Mouse (Mus musculus): Measurements from ENCODE around the gene Olfr1143. TPM values are rescaled to one million over a fixed set of nuclear protein-coding genes. Genes with fewer than 3 reads are reported as not detected.

Gene Olfr1143
- polyA plus RNA-seq (2014; fragmentation: Illumina TruSeq; extraction: RNeasy Lipid Tissue Mini Kit (QIAGEN cat#74804); ENCODE audit: low read depth, low replicate concordance) = not detected

GRCm38 (mm10) chr2:87800292-87800691, at the start of gene Olfr1143:
Gene Olfr1143, plus strand, starts transcription at chr2:87800592.

GRCm38 (mm10) chr2:87753891-87754290, 46.5 kb upstream of the Olfr1143 start, which contains the start of gene Olfr1141:
Gene Olfr1141, minus strand, starts transcription at chr2:87753991.

GRCm38 (mm10) chr2:87779183-87779582, 21.2 kb upstream of the Olfr1143 start, which contains the start of gene Olfr152:
Gene Olfr152, plus strand, starts transcription at chr2:87779483.

GRCm38 (mm10) chr2:87809522-87809921, 9.1 kb downstream of the Olfr1143 start, which contains the start of gene Olfr1145:
Gene Olfr1145, plus strand, starts transcription at chr2:87809822.

GRCm38 (mm10) chr2:87830233-87830632, 29.8 kb downstream of the Olfr1143 start, which contains the start of gene Olfr1148:
Gene Olfr1148, plus strand, starts transcription at chr2:87830533.

GRCm38 (mm10) chr2:87843693-87844092, 43.3 kb downstream of the Olfr1143 start, which contains the start of gene Olfr1150-ps1:
Gene Olfr1150-ps1, plus strand, starts transcription at chr2:87843993.

Other genes with a start within 250 kb of the Olfr1143 start
- gene Olfr1129, start 226.7 kb upstream of the Olfr1143 start, polyA plus RNA-seq (2014; fragmentation: Illumina TruSeq; extraction: RNeasy Lipid Tissue Mini Kit (QIAGEN cat#74804); ENCODE audit: low read depth, low replicate concordance) = not detected
- gene Olfr1130, start 194.4 kb upstream of the Olfr1143 start, polyA plus RNA-seq (2014; fragmentation: Illumina TruSeq; extraction: RNeasy Lipid Tissue Mini Kit (QIAGEN cat#74804); ENCODE audit: low read depth, low replicate concordance) = not detected
- not detected for gene Olfr1131, start 173.5 kb upstream of the Olfr1143 start, polyA plus RNA-seq (2014; fragmentation: Illumina TruSeq; extraction: RNeasy Lipid Tissue Mini Kit (QIAGEN cat#74804); ENCODE audit: low read depth, low replicate concordance)
- gene Olfr1132, start 163.1 kb upstream of the Olfr1143 start, polyA plus RNA-seq (2014; fragmentation: Illumina TruSeq; extraction: RNeasy Lipid Tissue Mini Kit (QIAGEN cat#74804); ENCODE audit: low read depth, low replicate concordance) = not detected
- gene Olfr1133, start 153.2 kb upstream of the Olfr1143 start, polyA plus RNA-seq (2014; fragmentation: Illumina TruSeq; extraction: RNeasy Lipid Tissue Mini Kit (QIAGEN cat#74804); ENCODE audit: low read depth, low replicate concordance) = not detected
- gene Olfr1134, start 142.1 kb upstream of the Olfr1143 start, polyA plus RNA-seq (2014; fragmentation: Illumina TruSeq; extraction: RNeasy Lipid Tissue Mini Kit (QIAGEN cat#74804); ENCODE audit: low read depth, low replicate concordance) = not detected
- gene Olfr1135, start 126.9 kb upstream of the Olfr1143 start, polyA plus RNA-seq (2014; fragmentation: Illumina TruSeq; extraction: RNeasy Lipid Tissue Mini Kit (QIAGEN cat#74804); ENCODE audit: low read depth, low replicate concordance) = not detected
- gene Olfr1136, start 106.6 kb upstream of the Olfr1143 start, polyA plus RNA-seq (2014; fragmentation: Illumina TruSeq; extraction: RNeasy Lipid Tissue Mini Kit (QIAGEN cat#74804); ENCODE audit: low read depth, low replicate concordance) = not detected
- gene Olfr1137, start 87.4 kb upstream of the Olfr1143 start, polyA plus RNA-seq (2014; fragmentation: Illumina TruSeq; extraction: RNeasy Lipid Tissue Mini Kit (QIAGEN cat#74804); ENCODE audit: low read depth, low replicate concordance) = not detected
- gene Olfr1138, start 60.6 kb upstream of the Olfr1143 start, polyA plus RNA-seq (2014; fragmentation: Illumina TruSeq; extraction: RNeasy Lipid Tissue Mini Kit (QIAGEN cat#74804); ENCODE audit: low read depth, low replicate concordance) = not detected
- gene Olfr1140, start 56.8 kb upstream of the Olfr1143 start, polyA plus RNA-seq (2014; fragmentation: Illumina TruSeq; extraction: RNeasy Lipid Tissue Mini Kit (QIAGEN cat#74804); ENCODE audit: low read depth, low replicate concordance) = not detected
- gene Olfr1141, start 46.6 kb upstream of the Olfr1143 start, polyA plus RNA-seq (2014; fragmentation: Illumina TruSeq; extraction: RNeasy Lipid Tissue Mini Kit (QIAGEN cat#74804); ENCODE audit: low read depth, low replicate concordance) = not detected
- not detected for gene Olfr152, start 21.1 kb upstream of the Olfr1143 start, polyA plus RNA-seq (2014; fragmentation: Illumina TruSeq; extraction: RNeasy Lipid Tissue Mini Kit (QIAGEN cat#74804); ENCODE audit: low read depth, low replicate concordance)
- gene Olfr1145, start 9.2 kb downstream of the Olfr1143 start, polyA plus RNA-seq (2014; fragmentation: Illumina TruSeq; extraction: RNeasy Lipid Tissue Mini Kit (QIAGEN cat#74804); ENCODE audit: low read depth, low replicate concordance) = not detected
- not detected for gene Olfr1148, start 29.9 kb downstream of the Olfr1143 start, polyA plus RNA-seq (2014; fragmentation: Illumina TruSeq; extraction: RNeasy Lipid Tissue Mini Kit (QIAGEN cat#74804); ENCODE audit: low read depth, low replicate concordance)
- gene Olfr1150-ps1, start 43.4 kb downstream of the Olfr1143 start, polyA plus RNA-seq (2014; fragmentation: Illumina TruSeq; extraction: RNeasy Lipid Tissue Mini Kit (QIAGEN cat#74804); ENCODE audit: low read depth, low replicate concordance) = not detected
- not detected for gene Olfr1151, start 55.3 kb downstream of the Olfr1143 start, polyA plus RNA-seq (2014; fragmentation: Illumina TruSeq; extraction: RNeasy Lipid Tissue Mini Kit (QIAGEN cat#74804); ENCODE audit: low read depth, low replicate concordance)
- gene Olfr1152, start 65.9 kb downstream of the Olfr1143 start, polyA plus RNA-seq (2014; fragmentation: Illumina TruSeq; extraction: RNeasy Lipid Tissue Mini Kit (QIAGEN cat#74804); ENCODE audit: low read depth, low replicate concordance) = not detected
- gene Olfr1153, start 94.4 kb downstream of the Olfr1143 start, polyA plus RNA-seq (2014; fragmentation: Illumina TruSeq; extraction: RNeasy Lipid Tissue Mini Kit (QIAGEN cat#74804); ENCODE audit: low read depth, low replicate concordance) = not detected
- gene Olfr1154, start 104.6 kb downstream of the Olfr1143 start, polyA plus RNA-seq (2014; fragmentation: Illumina TruSeq; extraction: RNeasy Lipid Tissue Mini Kit (QIAGEN cat#74804); ENCODE audit: low read depth, low replicate concordance) = not detected
- not detected for gene Olfr1155, start 144.5 kb downstream of the Olfr1143 start, polyA plus RNA-seq (2014; fragmentation: Illumina TruSeq; extraction: RNeasy Lipid Tissue Mini Kit (QIAGEN cat#74804); ENCODE audit: low read depth, low replicate concordance)
- not detected for gene Olfr1156, start 152.5 kb downstream of the Olfr1143 start, polyA plus RNA-seq (2014; fragmentation: Illumina TruSeq; extraction: RNeasy Lipid Tissue Mini Kit (QIAGEN cat#74804); ENCODE audit: low read depth, low replicate concordance)
- not detected for gene Olfr1157, start 167.7 kb downstream of the Olfr1143 start, polyA plus RNA-seq (2014; fragmentation: Illumina TruSeq; extraction: RNeasy Lipid Tissue Mini Kit (QIAGEN cat#74804); ENCODE audit: low read depth, low replicate concordance)
- gene Olfr74, start 174.1 kb downstream of the Olfr1143 start, polyA plus RNA-seq (2014; fragmentation: Illumina TruSeq; extraction: RNeasy Lipid Tissue Mini Kit (QIAGEN cat#74804); ENCODE audit: low read depth, low replicate concordance) = not detected
- not detected for gene Olfr1158, start 189.5 kb downstream of the Olfr1143 start, polyA plus RNA-seq (2014; fragmentation: Illumina TruSeq; extraction: RNeasy Lipid Tissue Mini Kit (QIAGEN cat#74804); ENCODE audit: low read depth, low replicate concordance)
- gene Olfr1160, start 207.7 kb downstream of the Olfr1143 start, polyA plus RNA-seq (2014; fragmentation: Illumina TruSeq; extraction: RNeasy Lipid Tissue Mini Kit (QIAGEN cat#74804); ENCODE audit: low read depth, low replicate concordance) = not detected
- gene Olfr1161, start 222.2 kb downstream of the Olfr1143 start, polyA plus RNA-seq (2014; fragmentation: Illumina TruSeq; extraction: RNeasy Lipid Tissue Mini Kit (QIAGEN cat#74804); ENCODE audit: low read depth, low replicate concordance) = not detected
- gene Olfr73, start 237.1 kb downstream of the Olfr1143 start, polyA plus RNA-seq (2014; fragmentation: Illumina TruSeq; extraction: RNeasy Lipid Tissue Mini Kit (QIAGEN cat#74804); ENCODE audit: low read depth, low replicate concordance) = not detected

All from adipose tissue, adult 10 weeks (tissue).